Mouse (Mus musculus): Measurements from ENCODE around the gene Ptprf. TPM values are rescaled to one million over a fixed set of nuclear protein-coding genes. Genes with fewer than 3 reads are reported as not detected.
A peak's percentile ranks its signal among the peaks of the same experiment; 100 is the strongest.

Ptprf gene
- polyA plus RNA-seq, 1 experiment, result 0.67 TPM

DNA sequence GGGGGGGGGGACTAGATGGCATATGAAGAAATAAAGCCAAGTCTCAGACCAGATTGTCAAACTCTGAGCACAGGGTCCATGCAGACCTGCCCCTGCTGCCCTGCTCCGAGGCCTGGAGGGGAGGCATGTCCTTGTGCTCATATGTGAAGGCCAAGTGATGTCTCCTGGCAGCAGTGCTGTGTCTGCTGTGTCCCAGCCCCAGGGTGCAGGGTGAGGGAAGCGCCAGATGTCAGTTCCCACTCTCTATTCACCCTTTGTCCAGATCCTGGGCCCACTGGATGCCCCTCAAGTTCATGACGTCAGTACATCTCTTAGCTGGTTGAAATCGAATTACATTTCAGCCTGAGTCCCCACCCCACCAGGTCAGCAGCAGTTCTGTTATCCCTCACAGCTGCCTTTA is 3.6 kb upstream of the Ptprf start:
- H3K4me1 ChIP-seq (ENCODE audit: control insufficient read depth, insufficient read depth, insufficient read length, low read length), result no peaks in the 10 kb centered on the region
- no peak overlapping the region for H3K27ac ChIP-seq (replicated peaks; ENCODE audit: low read depth, low read length)
- no peak overlapping the region for H3K4me3 ChIP-seq (ENCODE audit: insufficient read depth, low read depth, low read length)

DNA sequence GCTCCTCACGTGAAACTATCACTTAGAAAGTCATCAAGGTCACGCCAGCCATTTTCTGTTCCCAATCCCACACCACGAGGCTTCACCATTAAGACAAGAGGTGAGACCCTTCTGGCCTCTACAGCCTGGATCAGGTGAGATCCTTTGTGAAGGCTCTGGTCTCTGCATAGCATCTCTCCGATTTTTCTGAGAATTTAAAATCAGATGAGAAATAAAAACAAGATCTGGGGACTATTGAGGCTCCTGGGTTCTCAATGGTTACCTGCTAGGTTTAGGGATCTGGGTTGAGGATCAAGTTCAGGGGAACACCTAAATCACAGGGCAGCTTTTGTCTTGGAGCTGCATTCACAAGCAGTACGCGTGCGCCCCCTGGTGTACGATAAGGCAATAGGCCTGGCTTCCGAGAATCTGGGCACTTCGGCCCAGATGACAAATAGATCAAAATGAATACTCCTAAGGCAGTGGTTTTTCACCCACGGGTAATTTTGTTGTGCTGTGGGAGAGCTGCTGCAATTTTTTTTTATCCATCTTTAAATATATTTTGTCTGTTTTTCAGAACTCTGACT is 1.6 kb upstream of the Ptprf start:
- H3K4me1 ChIP-seq (ENCODE audit: control insufficient read depth, insufficient read depth, insufficient read length, low read length), result no peaks in the 10 kb centered on the region
- no peak overlapping the region for H3K27ac ChIP-seq (replicated peaks; ENCODE audit: low read depth, low read length)
- no peak overlapping the region for H3K4me3 ChIP-seq (ENCODE audit: insufficient read depth, low read depth, low read length)

DNA sequence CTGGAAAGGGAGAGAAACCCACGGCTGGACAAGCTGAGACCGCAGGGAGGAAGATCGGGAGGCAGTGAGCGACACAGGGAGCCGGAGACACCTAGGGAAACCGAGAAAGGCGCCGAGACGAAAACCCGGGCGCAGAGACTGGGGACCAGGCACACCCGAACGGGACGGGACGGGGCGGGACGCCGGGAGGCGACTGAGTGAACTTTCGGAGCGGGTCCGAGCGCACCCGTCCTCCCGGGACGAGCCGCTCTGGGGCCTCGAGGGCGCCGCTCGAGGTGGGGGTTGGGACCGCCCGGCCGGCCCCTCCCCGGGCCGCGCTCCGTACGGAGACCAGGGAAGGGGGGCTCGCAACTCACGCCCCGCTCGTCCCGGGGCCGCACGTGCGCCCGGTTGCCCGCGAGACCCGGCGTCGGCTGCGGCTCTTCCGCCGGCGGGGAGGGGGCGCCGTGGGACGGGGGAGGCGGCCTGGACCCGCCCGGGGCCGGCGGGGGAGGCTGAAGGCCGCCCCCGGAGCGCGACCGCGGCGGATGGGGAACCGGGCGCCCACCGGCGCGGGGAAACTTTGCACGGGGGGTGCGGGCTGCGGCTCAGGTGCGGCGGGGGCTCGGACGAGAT is 682 bp downstream of the Ptprf start:
- no peaks in the 10 kb centered on the region for H3K4me1 ChIP-seq (ENCODE audit: control insufficient read depth, insufficient read depth, insufficient read length, low read length)
- H3K4me3 ChIP-seq (ENCODE audit: insufficient read depth, low read depth, low read length), result peak overlapping the region; percentile 55
- H3K27ac ChIP-seq (replicated peaks; ENCODE audit: low read depth, low read length), result no peak overlapping the region

DNA sequence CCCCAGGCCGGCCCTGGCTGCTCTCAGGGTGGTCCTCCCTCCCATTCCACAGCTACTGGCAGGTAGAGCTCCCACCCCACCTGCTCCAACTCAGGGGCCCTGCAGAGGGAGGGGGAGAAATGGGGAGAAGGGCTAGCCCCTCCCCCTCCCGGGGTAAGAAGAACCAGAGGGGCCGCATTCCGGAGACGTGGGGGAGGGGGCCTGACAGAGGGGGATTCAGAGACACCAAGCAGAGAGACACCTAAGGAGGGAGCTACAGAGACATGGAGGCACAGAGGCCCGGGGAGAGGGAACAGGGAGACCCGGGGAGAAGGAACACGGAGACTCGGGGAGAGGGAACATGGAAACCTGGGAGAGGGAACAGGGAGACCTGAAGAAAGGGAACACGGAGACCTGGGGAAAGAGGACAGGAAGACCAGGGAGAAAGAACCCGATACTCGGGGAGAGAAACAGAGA is 1.2 kb downstream of the Ptprf start:
- H3K4me1 ChIP-seq (ENCODE audit: control insufficient read depth, insufficient read depth, insufficient read length, low read length), result no peaks in the 10 kb centered on the region
- H3K4me3 ChIP-seq (ENCODE audit: insufficient read depth, low read depth, low read length), result peak overlapping the region; percentile 55
- H3K27ac ChIP-seq (replicated peaks; ENCODE audit: low read depth, low read length), result no peak overlapping the region

DNA sequence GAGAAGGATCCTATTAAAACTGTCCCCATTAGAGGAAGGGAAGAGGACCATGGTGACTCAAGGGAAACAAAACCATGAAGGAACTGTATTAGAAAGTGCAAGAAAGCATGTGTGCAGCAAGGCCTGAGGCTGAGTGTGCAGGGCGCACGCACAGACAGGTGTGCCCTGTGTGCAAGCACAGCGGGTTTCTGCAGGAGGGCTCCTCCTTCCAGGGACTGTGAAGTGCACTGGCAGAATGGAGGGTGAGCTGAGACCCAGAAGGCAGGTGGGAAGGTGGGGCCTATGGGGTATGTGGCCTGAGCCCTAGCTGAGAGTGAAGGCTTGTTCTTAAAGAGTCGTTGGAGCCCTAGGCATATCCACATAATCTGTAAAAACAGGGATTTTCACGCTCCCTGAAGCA is 1.9 kb downstream of the Ptprf start:
- H3K4me3 ChIP-seq (ENCODE audit: insufficient read depth, low read depth, low read length), result no peak overlapping the region
- no peaks in the 10 kb centered on the region for H3K4me1 ChIP-seq (ENCODE audit: control insufficient read depth, insufficient read depth, insufficient read length, low read length)
- H3K27ac ChIP-seq (replicated peaks; ENCODE audit: low read depth, low read length), result no peak overlapping the region

DNA sequence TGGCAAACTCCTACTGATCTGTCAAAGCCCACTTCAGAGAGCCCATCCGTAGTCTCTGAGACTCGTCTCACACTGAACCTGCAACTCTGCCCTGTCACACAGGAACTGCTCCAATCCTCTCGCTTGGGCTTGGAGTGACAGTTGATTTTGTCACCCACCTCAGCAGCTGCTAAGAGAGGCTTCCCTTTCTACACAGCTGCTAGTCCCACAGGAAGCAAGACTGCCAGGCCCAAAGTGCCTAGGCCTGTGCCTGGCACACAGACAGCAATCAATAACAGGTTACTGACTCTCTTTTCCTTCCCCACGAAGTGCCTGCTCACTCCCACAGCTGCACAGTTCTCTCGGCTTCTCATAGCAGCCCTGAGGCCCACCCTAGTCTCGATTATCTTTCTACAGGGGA is 2.7 kb downstream of the Ptprf start:
- Histone ChIP-seq H3K4me3 (ENCODE audit: insufficient read depth, low read depth, low read length) (no peak overlapping the region), H3K4me1 (ENCODE audit: control insufficient read depth, insufficient read depth, insufficient read length, low read length) (no peaks in the 10 kb centered on the region), H3K27ac (replicated peaks; ENCODE audit: low read depth, low read length) (no peak overlapping the region)

DNA sequence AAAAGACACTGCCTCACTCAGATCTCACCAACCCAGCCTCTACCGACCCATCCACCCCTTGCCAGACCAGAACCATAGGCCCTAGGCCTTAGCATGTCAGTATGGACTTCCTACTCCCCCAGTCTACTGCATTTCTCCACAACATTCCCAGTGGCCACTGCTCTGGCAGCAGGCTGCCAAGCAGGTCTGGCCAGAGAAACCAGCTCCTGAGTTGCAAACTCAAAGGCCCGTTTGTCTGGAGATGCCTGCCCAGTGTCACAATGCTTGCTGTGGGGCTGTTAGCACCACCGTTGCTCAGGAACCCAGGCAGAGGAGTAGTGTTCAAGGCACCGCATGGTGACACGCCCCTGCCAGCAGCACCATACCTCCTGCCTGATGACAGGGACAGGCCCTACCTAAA is 5.0 kb downstream of the Ptprf start:
- H3K27ac ChIP-seq (replicated peaks; ENCODE audit: low read depth, low read length), result no peak overlapping the region
- no peak overlapping the region for H3K4me3 ChIP-seq (ENCODE audit: insufficient read depth, low read depth, low read length)
- H3K4me1 ChIP-seq (ENCODE audit: control insufficient read depth, insufficient read depth, insufficient read length, low read length), result no peaks in the 10 kb centered on the region

DNA sequence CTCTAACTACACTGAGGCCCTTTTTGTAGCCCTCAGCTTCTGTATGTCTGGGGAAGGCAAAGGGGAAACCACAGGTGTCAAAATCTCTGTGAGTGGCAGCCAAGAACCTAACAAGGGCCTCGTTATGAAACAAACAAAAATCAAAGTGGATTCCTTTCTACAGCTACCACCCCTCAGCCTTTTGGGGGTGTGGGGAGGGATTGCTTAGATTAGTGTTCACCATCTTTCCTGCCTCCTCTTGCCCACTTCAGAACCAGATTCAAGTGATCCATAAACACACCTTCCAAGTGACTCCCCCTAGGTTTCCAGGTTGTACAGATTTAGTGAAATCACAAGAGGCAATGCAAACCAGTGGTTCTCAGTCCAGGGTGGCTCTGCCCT is 9.0 kb downstream of the Ptprf start:
- no peaks in the 10 kb centered on the region for H3K4me1 ChIP-seq (ENCODE audit: control insufficient read depth, insufficient read depth, insufficient read length, low read length)
- H3K4me3 ChIP-seq (ENCODE audit: insufficient read depth, low read depth, low read length), result no peak overlapping the region
- H3K27ac ChIP-seq (replicated peaks; ENCODE audit: low read depth, low read length), result no peak overlapping the region

DNA sequence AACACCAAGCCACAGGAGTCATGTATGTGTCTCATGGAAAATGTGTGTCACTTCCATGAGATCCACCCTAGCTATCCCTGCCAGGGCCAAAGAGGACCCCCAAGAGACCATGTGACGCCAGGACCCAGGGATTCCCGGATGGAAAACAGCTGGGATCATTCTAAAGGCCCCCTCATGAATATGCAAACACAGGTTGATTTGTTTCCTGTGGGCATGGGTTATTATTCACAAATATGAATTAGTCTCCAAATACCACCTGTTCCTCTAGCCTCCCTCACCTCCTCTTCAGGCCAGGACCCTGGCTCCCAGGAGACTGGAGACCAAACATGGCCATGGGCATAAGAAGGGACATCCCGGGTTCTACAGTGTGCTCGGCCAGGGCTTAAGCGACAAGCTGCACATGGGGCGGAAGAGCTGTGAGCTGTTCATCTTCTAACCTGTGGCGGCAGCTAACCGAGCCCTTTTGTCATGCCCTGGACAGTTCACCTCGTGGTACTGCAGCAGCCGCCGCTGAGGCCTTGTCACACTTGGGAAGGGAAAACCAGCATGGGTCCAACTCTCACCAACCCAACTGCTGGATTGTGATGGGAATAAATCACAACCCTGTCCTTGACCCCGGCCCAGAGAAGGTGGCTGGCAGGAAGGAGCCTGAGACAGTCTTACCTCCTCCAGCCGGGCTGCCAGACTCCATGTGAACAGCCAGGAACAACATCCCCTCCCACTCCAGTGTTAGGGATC is 9.6 kb downstream of the Ptprf start:
- H3K4me3 ChIP-seq (ENCODE audit: insufficient read depth, low read depth, low read length), result no peak overlapping the region
- no peaks in the 10 kb centered on the region for H3K4me1 ChIP-seq (ENCODE audit: control insufficient read depth, insufficient read depth, insufficient read length, low read length)
- H3K27ac ChIP-seq (replicated peaks; ENCODE audit: low read depth, low read length), result no peak overlapping the region

DNA sequence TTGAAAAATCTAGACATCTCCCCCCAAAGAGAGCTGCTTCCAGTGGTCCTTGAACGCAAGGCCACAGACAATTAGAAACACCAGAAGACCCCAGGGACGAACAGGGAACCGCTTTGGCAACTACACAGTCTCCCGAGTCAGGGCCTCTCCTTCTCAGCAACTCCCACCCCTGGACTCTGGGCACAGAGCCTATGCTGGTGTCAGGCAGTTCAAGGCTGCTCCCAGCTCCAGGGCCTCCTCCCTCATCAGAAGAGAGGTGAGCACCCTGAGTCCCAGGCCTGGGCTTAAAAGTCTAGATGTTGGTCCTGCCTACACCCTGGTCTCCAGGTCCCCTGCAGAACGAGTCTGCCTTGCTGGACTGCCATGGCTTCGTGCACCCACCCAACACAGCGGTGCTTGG is 10.7 kb downstream of the Ptprf start:
- H3K4me1 ChIP-seq (ENCODE audit: control insufficient read depth, insufficient read depth, insufficient read length, low read length), result no peaks in the 10 kb centered on the region
- no peak overlapping the region for H3K27ac ChIP-seq (replicated peaks; ENCODE audit: low read depth, low read length)
- H3K4me3 ChIP-seq (ENCODE audit: insufficient read depth, low read depth, low read length), result no peak overlapping the region

DNA sequence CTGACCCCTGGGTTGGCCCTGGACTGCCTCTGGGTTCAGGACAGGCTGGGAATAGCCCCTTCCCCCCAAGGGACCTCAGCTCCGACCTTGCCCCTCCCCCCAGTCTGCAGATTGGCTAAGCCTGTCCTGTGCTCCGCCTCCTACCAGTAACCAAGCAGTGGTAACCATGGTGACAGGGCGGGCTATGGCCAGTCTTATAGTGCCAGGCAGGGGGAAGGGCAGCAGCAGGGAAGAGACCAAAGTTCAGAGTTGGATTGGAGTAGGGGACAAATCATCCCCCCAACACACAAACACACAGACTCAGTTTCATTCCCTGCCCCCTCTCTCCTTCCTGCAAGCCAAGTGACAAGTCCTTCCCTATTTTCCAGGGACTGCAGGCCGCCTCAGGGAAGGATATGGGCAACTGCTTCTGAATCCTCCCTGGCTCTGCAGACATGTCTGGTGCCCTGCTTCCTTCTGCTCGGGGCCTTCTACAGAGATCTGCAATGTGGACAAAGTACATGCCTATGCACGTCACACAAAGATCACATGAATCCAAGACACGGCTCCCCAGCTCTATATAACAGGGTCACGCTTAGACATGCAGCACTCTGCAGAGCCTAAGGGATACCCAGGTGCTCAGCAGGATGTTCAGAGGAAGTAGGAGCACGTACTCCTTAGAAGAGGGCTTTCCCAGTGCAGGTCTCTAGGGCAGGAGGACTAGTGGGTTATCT is 14.5 kb downstream of the Ptprf start:
- no peak overlapping the region for H3K4me3 ChIP-seq (ENCODE audit: insufficient read depth, low read depth, low read length)
- H3K4me1 ChIP-seq (ENCODE audit: control insufficient read depth, insufficient read depth, insufficient read length, low read length), result peaks cover 6% of the 10 kb centered on the region; the same call in 1 of the 2 replicates
- H3K27ac ChIP-seq (replicated peaks; ENCODE audit: low read depth, low read length), result no peak overlapping the region

DNA sequence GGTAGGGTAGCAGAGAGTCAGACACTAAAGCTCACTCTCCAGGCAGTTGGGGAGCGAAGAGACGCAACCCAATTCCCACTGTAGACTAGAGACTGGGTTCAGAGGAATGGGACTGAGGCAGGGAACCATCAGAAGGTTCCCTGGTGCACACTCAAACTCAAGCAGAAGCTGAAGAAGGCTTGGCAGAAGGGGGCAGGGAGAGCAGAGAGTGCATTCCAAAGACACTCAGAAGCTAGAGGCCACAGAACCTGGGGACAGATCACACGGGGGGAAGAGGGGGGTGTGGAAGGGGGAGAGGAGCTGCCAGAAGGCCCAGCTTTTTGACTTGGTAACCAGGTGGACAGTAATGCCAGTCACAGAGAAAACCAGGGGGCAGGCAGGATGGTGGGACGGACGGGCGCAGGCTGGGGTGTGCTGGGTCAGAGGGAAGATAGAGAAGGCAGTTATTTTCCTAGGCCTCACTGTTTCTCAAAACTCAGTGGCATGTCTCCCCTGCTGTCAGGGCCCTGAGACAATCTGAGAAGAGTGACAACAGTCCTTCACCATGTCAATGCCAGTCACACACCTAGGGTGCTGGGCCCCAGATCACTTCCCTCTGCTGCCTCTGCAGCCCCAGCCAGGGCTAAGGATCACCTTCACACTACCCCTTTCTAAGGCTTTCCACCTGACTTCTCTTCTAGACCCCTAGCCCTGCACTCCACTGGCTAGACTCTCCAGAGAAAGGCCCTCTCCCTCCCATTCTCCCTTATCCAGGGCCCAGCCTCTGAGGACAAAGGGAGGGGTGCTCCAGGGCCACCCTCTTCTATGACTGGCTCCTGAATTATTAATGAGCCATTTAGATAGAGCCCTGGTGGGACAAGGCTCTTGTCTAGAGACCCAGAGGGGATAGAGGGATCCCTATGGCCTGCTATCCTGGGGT is 15.3 kb downstream of the Ptprf start:
- Histone ChIP-seq H3K27ac (replicated peaks; ENCODE audit: low read depth, low read length) (no peak overlapping the region), H3K4me3 (ENCODE audit: insufficient read depth, low read depth, low read length) (no peak overlapping the region), H3K4me1 (ENCODE audit: control insufficient read depth, insufficient read depth, insufficient read length, low read length) (peaks cover 6% of the 10 kb centered on the region; the same call in 1 of the 2 replicates)

DNA sequence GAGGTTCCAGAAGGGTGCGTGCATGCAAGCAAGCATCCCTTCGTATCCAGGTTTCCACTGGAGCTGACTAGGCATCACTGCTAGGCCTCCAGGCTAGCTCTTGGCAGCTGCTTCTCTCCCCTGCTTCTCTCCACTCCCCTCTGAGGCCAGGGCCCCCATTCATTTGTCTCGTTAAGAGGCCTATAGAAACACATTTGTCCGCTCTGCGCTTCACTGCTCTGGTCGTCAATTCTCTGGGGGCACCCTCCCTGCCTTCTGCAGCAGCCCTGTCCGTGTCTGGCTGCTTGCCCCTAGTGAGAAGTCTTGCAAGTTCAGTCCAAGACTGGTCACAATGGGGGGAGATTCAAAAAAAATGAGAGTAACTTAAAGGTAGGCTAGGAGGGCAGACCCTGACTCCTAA is 16.7 kb downstream of the Ptprf start:
- Histone ChIP-seq H3K4me3 (ENCODE audit: insufficient read depth, low read depth, low read length) (no peak overlapping the region), H3K4me1 (ENCODE audit: control insufficient read depth, insufficient read depth, insufficient read length, low read length) (peaks cover 6% of the 10 kb centered on the region; the same call in 1 of the 2 replicates), H3K27ac (replicated peaks; ENCODE audit: low read depth, low read length) (no peak overlapping the region)

DNA sequence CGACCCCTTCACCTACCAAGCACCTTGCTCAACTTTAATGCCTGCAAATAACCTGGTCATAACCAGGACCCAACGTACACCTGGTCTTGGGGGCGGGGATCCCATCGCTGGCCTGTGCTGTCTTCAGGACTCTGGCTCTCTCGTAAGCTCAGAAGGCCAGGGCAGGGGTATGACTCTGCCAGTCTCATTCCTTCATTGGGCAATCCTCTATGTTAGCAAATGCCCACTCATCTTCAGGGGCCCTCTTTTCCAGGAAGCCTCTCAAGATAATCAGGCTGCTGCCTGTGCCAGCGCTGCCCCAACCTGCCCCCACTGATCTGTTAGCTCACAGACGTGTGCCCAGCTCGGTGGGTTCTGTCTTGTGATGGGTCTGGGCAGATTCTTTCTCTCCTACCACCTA is 17.2 kb downstream of the Ptprf start:
- Histone ChIP-seq H3K27ac (replicated peaks; ENCODE audit: low read depth, low read length) (no peak overlapping the region), H3K4me3 (ENCODE audit: insufficient read depth, low read depth, low read length) (no peak overlapping the region), H3K4me1 (ENCODE audit: control insufficient read depth, insufficient read depth, insufficient read length, low read length) (peaks cover 6% of the 10 kb centered on the region; the same call in 1 of the 2 replicates)

All from brown adipose tissue, adult 24 weeks (tissue).